Mouse (Mus musculus) lung, postnatal 36 days (tissue): ENCODE results near the gene Vps50.
"Not testable (repeated sequence)": the region's sequence is repeated elsewhere in the genome, so short reads cannot be mapped to it uniquely, and the experiment has no call there.

ENCODE experiments used
- DNase-seq: peaks from one replicate; pipeline ENCODE4 v3.0.0; 2022; ENCODE audit warnings: mixed read lengths

The Vps50 gene

GRCm38 (mm10) chr6:3539470-3539869 lies 41.3 kb downstream of the Vps50 start:
- DNase-seq, result no peak

GRCm38 (mm10) chr6:3543862-3544261 lies 45.7 kb downstream of the Vps50 start:
- DNase-seq, result no peak

DNA sequence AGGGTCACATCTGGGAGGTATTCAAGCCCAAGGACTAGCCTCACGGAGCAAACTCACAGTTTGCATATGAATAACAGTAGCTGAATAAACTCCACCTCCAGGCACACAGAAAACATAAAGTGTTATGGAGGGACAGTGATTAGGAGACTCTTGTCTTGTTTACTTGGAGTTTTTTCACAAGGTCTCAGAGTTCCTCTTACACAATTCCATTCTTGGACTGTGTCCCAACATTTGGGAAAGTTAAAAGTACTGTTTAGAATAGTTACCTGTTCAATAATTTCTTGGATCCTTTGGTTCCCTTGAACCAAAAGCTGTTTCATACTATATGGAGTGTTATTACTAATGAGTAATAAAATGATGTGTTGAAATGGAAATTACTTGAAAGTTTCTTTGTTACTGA lies 46.8 kb downstream of the Vps50 start:
- peak; percentile 40 for DNase-seq

DNA sequence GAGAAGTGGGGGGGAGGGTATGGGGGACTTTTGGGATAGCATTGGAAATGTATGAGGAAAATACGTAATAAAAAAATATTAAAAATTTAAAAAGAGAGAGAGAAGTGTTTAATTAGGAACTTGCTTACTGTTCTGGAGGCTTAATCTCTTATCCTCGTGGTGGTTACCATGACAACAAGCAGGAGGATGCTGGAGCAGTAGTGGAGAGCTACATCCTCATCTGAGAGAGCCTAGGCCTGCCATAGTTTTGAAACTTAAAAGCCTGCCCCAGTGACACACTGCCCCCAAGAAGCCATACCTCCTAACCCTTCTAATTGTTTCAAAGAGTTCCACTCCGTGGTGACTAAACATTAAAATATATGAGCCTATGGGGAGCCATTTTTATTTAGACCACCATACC lies 50.8 kb downstream of the Vps50 start:
- DNase-seq, result no peak

DNA sequence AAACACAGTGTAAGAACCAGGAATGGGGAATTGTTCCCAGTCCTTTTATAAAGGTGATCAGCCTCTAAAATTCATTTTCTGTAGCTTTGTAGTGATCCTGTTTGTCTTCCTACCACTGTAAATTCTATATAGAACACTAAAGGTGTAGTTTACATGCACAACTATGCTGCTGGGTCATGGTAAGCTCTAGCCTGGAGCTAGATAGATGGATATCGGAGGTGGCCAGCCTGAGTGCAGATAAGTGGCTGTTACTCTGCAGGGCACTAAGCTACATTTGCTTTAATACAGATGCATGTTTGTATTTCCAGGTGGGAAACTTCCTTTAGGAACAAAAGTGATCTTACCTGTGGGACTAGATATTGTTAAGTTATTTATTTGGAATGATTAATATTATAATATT lies 51.8 kb downstream of the Vps50 start:
- no peak for DNase-seq

DNA sequence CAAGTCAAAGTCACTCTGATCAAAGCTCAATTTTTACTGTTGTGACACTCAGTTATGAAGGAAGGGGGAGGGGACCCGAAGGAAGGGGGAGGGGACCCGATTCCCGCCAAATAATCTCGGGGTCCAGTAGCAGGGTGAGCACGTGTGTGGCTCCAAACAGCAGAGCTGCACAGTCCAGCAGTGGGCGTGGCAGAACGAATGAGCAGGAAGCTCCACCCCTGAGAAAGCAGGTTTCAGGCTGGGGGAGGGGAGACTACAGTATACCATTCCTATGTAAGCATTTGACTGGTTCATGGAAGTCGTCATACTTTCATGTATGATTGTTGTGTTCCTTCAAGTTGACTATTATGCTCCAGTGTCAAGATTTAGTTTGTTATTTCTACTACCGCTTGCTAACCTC lies 54.5 kb downstream of the Vps50 start:
- not testable (repeated sequence) for DNase-seq

DNA sequence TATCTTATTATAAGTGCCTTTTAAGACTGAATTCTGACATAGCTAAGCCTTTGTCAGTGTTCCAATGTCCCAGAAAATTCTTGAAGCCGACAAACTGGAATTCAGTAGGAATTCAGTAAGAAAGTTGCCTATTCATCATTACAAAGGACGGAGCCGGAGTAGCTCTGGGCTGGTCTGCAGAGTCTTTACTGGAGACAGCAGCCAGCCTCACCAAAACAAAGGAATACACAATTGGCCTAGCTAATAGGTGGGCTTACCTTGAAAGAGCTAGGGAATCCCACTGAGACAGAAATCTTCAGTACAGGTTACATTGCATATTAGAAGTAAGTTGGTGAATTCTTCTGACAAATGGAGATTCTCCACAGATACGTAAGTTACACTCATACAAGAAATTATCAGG lies 59.0 kb downstream of the Vps50 start:
- no peak for DNase-seq

DNA sequence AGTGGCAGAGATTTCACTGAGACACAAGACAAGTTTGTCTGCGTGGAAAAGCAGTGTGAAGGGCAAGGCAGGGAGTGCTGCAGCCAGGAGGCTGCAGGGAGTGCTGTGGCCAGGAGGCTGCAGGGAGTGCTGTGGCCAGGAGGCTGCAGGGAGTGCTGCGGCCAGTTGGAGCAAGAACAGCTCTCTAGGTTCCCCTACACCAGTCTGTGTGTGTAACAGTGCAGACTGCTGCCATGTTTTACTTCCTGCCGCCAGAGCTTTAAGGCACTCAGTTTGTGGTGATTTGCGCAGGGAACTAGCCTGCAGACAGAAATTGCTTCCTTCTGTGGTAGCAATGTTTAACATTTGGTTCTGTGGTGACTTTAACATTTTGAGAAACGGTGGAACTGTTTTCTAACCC lies 61.8 kb downstream of the Vps50 start:
- no peak for DNase-seq

GRCm38 (mm10) chr6:3562301-3562700 lies 64.1 kb downstream of the Vps50 start:
- no peak for DNase-seq

GRCm38 (mm10) chr6:3564118-3564517 lies 65.9 kb downstream of the Vps50 start:
- DNase-seq, result not testable (repeated sequence)

- DNase-seq, result no peak
Measured at GRCm38 (mm10) chr6:3565005-3565404, 66.8 kb downstream of the Vps50 start.

GRCm38 (mm10) chr6:3565667-3566066 lies 67.5 kb downstream of the Vps50 start:
- no peak for DNase-seq

GRCm38 (mm10) chr6:3567071-3567610 lies 69.0 kb downstream of the Vps50 start:
- DNase-seq, result peak; percentile 32

GRCm38 (mm10) chr6:3572221-3572815 lies 74.1 kb downstream of the Vps50 start:
- no peak for DNase-seq

- DNase-seq, result no peak
Measured at GRCm38 (mm10) chr6:3573787-3574186, 75.6 kb downstream of the Vps50 start.

DNA sequence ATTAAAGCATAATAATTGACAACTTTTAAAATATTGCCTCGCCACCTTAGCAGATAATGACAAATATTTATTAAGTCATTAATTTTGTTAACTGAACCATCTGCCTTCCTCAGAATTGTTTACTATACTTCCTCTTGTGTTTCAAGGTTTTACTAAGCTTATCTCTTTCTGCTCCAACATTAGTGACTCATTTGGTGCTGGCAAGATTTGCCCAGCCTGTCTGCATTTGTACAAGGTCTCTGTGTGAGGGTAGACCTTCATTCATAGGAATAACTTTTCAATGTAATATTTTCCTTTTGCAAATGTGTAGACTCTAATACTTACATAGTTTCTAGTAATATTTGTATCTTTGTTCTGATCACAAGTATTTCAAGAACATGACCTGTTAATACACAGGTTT lies 87.2 kb downstream of the Vps50 start:
- DNase-seq, result no peak

DNA sequence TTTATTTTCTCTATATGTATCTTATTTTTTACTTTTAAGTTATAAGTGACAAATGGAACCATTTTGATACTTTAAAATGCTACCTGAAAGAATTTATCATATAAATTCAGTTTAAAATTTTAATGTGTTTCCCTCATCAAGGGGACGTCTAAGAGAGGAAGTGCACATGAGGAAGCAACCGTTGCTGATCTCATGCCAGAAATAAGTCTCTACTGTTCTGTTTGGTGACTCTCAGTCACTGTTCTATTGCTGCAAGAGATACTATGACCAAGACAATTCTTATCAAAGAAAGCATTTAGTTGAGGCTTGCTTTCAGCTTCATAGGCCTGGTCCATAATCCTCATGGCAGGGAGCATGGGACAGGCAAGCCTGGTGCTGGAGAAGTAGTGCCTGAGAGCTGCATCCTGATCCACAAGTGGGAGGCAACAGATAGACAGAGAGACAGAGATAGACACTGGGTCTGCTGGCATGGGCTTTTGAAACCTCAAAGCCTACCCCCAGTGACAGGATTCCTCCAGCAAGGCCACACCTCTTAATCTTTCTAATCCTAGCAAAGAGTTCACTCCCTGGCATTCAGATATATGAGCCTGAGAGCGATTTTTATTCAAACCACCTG lies 92.2 kb downstream of the Vps50 start:
- DNase-seq, result no peak

GRCm38 (mm10) chr6:3594246-3594645 lies 96.1 kb downstream of the Vps50 start:
- no peak for DNase-seq

DNA sequence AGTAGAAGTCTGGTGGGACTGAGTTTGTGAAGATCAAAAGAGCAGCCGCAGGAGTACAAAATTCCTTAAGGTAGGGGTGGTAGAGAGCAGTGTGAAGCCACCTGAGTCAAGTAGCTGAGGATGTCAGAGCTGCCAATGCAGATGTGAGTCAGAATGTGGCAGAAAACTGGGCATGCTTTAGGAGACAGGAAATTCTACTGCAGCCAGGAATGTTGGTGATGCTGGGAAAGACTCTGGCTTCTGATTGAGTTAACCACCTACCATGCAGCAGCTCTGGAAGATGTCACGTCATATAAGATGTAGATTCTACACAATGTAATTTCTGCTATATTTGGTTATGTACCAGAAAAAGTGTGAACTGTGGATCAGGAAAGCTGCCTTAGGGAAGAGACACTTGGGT lies 114.6 kb downstream of the Vps50 start:
- no peak for DNase-seq

DNA sequence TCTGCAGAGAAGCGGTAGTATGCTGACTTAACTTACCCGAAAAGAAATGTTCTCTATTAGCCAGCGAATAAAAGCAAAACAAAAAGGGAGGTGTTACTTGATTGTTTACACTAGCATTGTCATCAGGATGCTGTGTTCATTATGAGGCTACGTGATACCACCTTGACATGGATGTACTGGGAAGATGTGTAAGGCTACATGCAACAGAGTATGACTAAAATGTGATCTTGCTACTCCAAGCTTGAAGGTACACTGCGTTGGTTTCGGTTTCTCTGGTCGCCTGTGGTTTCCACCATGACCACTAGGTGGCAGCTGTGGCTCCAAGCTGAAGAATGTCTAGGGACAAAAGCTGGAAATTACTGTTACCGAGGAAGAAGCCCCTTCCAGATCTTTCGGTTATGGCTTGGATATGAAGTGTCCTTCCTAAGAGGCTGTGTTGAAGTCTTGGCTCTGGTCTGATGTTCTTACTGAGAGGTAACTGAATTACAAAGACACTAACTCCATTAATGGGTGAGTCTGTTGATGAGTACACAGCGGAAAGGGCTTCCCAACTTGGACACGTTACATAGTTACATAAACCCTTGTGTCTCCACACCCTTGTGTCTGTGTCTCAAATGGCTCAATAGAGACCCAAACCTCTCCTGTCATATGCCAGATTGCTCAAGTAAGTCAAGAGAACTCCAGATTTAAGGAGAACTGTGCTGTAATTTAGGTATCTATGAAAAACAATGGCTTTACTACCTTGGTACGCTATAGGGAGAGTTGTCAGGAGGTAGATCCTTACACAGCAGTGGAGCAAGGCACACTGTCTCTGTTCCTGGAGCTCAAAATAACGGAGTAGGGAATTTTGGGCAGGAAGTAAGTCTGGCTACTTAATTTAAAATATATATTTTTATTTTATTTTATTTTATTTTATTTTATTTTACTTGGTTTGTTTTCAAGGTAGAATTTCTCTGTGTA lies 122.5 kb downstream of the Vps50 start:
- DNase-seq, result peak; percentile 67
